Mouse (Mus musculus) liver, embryonic 13.5 days (tissue): Measurements from ENCODE around the gene Fam219b. TPM values are rescaled to one million over a fixed set of nuclear protein-coding genes. Genes with fewer than 3 reads are reported as not detected.

Source experiments
- ATAC-seq: fragments of 200-750 bp; cut with Nextera tagmentation; 2 replicates; pipeline ENCODE4 v1.8.0; 2017; ENCODE audit warnings: low read depth, mild to moderate bottlenecking, moderate number of reproducible peaks, moderate library complexity
- DNase-seq: peaks from one replicate; pipeline ENCODE4 v3.0.0; 2022
- H3K27ac ChIP-seq: fragments of 300-500 bp; sonication (generic); 2 replicates; pipeline ENCODE4 v1.5.1; 2015; ENCODE audit warnings: moderate library complexity, mild to moderate bottlenecking, inconsistent platforms
- H3K27me3 ChIP-seq: fragments of 300-500 bp; sonication (generic); 2 replicates; pipeline ENCODE4 v1.6.1; 2015; ENCODE audit warnings: mild to moderate bottlenecking, inconsistent platforms
- H3K36me3 ChIP-seq: fragments of 300-500 bp; sonication (generic); 2 replicates; pipeline ENCODE4 v1.6.1; 2015; ENCODE audit warnings: mild to moderate bottlenecking, inconsistent platforms
- H3K4me1 ChIP-seq: fragments of 300-500 bp; sonication (generic); replicated peaks from 2 replicates; pipeline ENCODE4 v1.6.1; 2015; ENCODE audit warnings: inconsistent platforms
- H3K4me2 ChIP-seq: fragments of 300-500 bp; sonication (generic); 2 replicates; pipeline ENCODE4 v1.6.1; 2015; ENCODE audit warnings: inconsistent platforms, mild to moderate bottlenecking, moderate library complexity
- H3K4me3 ChIP-seq: fragments of 300-500 bp; sonication (generic); replicated peaks from 2 replicates; pipeline ENCODE4 v1.5.1; 2015; ENCODE audit warnings: mild to moderate bottlenecking, inconsistent platforms
- H3K9ac ChIP-seq: fragments of 300-500 bp; sonication (generic); 2 replicates; pipeline ENCODE4 v1.6.1; 2015; ENCODE audit warnings: mild to moderate bottlenecking, inconsistent platforms
- H3K9me3 ChIP-seq: fragments of 300-500 bp; sonication (generic); replicated peaks from 2 replicates; pipeline ENCODE4 v1.6.1; 2016; ENCODE audit warnings: inconsistent platforms
- WGBS: fragments of 180-500 bp; shearing (Covaris S2); methylation state at CpG from one replicate; pipeline ENCODE4 v1.1.7; 2015; ENCODE audit not compliant: insufficient replicate concordance; 5-methylcytosine and 5-hydroxymethylcytosine counted together
- polyA plus RNA-seq: library from polyadenylated mRNA; unstranded; fragments of >200 nt; fragmentation: Nextera tagmentation; extraction: Ambion mirVana; gene quantifications from 2 replicates; pipeline ENCODE4 v1.2.1, GENCODE M21; 2015

Gene Fam219b
- 7.6 and 8.2 TPM in 2 replicates for polyA plus RNA-seq

DNA sequence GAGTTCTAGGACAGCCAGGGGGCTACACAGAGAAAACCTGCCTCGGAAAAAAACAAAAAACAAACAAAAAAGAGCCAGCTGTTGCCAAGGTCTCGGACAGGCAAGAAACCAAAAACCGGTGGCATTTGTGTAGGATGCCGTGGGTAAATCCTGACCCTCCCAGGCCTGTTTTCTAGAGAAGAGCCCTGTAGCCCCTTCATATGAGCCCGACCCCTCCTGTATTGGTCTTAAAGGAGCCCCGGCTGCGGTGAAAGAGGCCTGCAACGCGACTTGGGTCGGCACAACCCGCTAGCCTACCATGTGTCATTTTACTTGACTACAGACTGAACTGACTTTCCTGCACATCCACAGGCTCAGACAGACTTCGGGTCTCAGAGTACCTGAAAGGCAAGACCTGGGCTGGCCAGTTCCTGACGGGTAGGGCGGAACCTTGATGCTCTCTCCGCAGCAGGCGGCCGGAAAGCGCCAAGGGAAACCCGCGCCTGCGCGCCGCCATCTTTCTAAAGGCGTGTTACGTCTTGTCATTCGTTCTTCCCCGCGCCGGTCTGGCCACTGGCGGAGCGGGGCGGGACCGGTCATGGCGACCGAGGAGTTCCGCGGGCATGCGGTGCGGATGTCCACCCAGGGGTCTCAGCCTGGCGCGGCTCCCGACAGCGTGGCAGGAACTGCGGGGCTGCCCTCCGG, at the start of gene Fam219b:
Gene Fam219b, plus strand, starts transcription at position 485 of the 684 bp plus-strand sequence.
- ATAC-seq (peak; percentile 89), DNase-seq (peak; percentile 86)
- Histone ChIP-seq H3K9ac (peak within 1 kb of the TSS; percentile 94), H3K9me3 (no peaks in the 10 kb centered on the region), H3K4me1 (peaks cover 40% of the 10 kb centered on the region), H3K36me3 (peaks cover 49% of the 10 kb centered on the region), H3K27ac (peak within 1 kb of the TSS; percentile 85), H3K4me2 (peak within 1 kb of the TSS; percentile 95), H3K4me3 (peak within 1 kb of the TSS; percentile 91), H3K27me3 (no peaks in the 10 kb centered on the region)
- WGBS = 2% methylated on average over 45 of the region's 45 CpGs

- Histone ChIP-seq H3K4me3 (no peak overlapping the region), H3K27me3 (peaks cover 25% of the 10 kb centered on the region), H3K4me1 (no peaks in the 10 kb centered on the region), H3K4me2 (no peak overlapping the region), H3K9me3 (no peaks in the 10 kb centered on the region), H3K9ac (no peak overlapping the region), H3K27ac (no peak overlapping the region), H3K36me3 (no peaks in the 10 kb centered on the region)
- ATAC-seq = no peak
- no peak for DNase-seq
- 56% methylated on average over 7 of the region's 7 CpGs for WGBS
Measured at GRCm38 (mm10) chr9:57487807-57488206, 49.5 kb upstream of the Fam219b start.

DNA sequence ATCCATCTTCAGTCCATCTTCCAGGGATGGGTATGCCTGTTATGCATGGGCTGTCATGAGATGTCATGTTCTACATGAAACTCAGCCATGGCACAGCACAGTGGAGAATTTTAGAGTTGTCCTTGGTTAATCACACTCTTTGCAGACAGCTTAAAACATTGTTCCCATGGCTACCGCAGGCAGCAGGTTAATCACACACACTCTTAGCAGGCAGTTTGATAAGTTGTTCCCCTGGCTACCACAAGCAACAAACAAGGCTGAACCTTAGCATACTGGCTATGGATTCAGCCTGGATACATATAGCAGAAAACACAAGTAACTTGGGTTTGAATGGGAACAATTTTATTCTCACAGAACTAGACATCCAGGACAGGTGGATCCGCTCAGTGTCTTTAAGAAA, 43.8 kb upstream of the Fam219b start:
- ATAC-seq (no peak), DNase-seq (no peak)
- Histone ChIP-seq H3K36me3 (no peaks in the 10 kb centered on the region), H3K27me3 (peaks cover 29% of the 10 kb centered on the region), H3K9ac (no peak overlapping the region), H3K4me2 (no peak overlapping the region), H3K4me3 (no peak overlapping the region), H3K9me3 (no peaks in the 10 kb centered on the region), H3K27ac (no peak overlapping the region), H3K4me1 (no peaks in the 10 kb centered on the region; the same call in 1 of the 2 replicates)
- 79% methylated on average over 2 of the region's 2 CpGs for WGBS

DNA sequence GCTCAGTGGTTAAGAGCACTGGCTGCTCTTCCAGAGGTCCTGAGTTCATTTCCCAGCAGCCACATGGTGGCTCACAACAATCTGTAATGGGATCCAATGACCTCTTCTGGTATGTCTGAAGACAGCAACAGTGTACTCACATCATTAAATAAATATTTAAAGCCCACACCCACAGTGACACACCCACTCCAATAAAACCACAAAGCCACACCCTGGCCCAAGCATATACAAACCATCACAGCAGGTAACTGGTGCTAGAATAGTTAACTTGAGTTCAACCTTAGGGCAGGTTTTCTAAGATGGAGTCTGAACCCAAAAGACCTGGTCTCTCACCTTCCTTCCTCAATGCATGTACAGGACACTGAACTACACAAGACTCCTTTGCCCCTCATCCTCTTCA, 42.4 kb upstream of the Fam219b start:
- Histone ChIP-seq H3K4me1 (no peaks in the 10 kb centered on the region; the same call in 1 of the 2 replicates), H3K9me3 (no peaks in the 10 kb centered on the region), H3K4me3 (no peak overlapping the region), H3K9ac (no peak overlapping the region), H3K4me2 (no peak overlapping the region), H3K27me3 (peaks cover 43% of the 10 kb centered on the region), H3K36me3 (no peaks in the 10 kb centered on the region), H3K27ac (no peak overlapping the region)
- no peak for ATAC-seq
- no peak for DNase-seq

- no peak for ATAC-seq
- WGBS = 55% methylated on average over 5 of the region's 5 CpGs
- DNase-seq = no peak
Measured at GRCm38 (mm10) chr9:57497236-57497635, 40.1 kb upstream of the Fam219b start.

DNA sequence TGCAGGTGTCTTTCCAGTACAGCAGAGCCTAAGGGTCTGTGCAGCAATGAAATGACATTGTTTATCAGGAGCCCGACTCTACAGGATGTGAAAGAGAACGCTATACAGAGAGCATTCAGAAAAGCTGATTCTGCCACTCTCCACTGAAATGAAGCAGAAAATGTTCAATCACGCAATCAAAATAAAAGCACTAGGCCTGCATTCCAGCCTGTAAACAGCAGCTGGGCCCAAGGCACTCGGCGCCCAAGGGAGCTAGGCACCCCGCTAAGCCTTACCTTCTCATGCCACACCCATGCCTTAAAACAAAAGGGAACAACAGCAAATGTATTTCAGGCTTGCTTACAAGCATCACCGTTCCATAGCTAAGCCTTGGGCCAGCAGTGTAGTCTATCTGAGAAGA, 38.8 kb upstream of the Fam219b start:
- DNase-seq = no peak
- ATAC-seq = no peak
- 62% methylated on average over 7 of the region's 7 CpGs for whole genome bisulfite sequencing
- H3K4me1 ChIP-seq = peaks cover 7% of the 10 kb centered on the region
- H3K4me3 ChIP-seq = no peak overlapping the region
- no peak overlapping the region for H3K4me2 ChIP-seq
- no peaks in the 10 kb centered on the region for H3K36me3 ChIP-seq
- H3K9me3 ChIP-seq = no peaks in the 10 kb centered on the region
- H3K27me3 ChIP-seq = peaks cover 76% of the 10 kb centered on the region
- no peak overlapping the region for H3K27ac ChIP-seq
- no peak overlapping the region for H3K9ac ChIP-seq

More at GRCm38 (mm10) chr9:57497236-57497635, 40.1 kb upstream of the Fam219b start:
- H3K27me3 ChIP-seq = peaks cover 63% of the 10 kb centered on the region
- no peak overlapping the region for H3K9ac ChIP-seq
- no peaks in the 10 kb centered on the region for H3K9me3 ChIP-seq
- H3K4me3 ChIP-seq = no peak overlapping the region
- H3K4me1 ChIP-seq = no peaks in the 10 kb centered on the region; the same call in 1 of the 2 replicates
- H3K36me3 ChIP-seq = no peaks in the 10 kb centered on the region
- no peak overlapping the region for H3K4me2 ChIP-seq
- H3K27ac ChIP-seq = no peak overlapping the region

- Histone ChIP-seq H3K36me3 (no peaks in the 10 kb centered on the region), H3K4me1 (peaks cover 36% of the 10 kb centered on the region), H3K27me3 (peaks cover 97% of the 10 kb centered on the region), H3K4me2 (no peak overlapping the region), H3K9me3 (no peaks in the 10 kb centered on the region), H3K4me3 (no peak overlapping the region), H3K27ac (no peak overlapping the region), H3K9ac (no peak overlapping the region)
- ATAC-seq (no peak), DNase-seq (no peak)
- 16% methylated on average over 13 of the region's 13 CpGs for whole genome bisulfite sequencing
Measured at GRCm38 (mm10) chr9:57501452-57501851, 35.9 kb upstream of the Fam219b start.

DNA sequence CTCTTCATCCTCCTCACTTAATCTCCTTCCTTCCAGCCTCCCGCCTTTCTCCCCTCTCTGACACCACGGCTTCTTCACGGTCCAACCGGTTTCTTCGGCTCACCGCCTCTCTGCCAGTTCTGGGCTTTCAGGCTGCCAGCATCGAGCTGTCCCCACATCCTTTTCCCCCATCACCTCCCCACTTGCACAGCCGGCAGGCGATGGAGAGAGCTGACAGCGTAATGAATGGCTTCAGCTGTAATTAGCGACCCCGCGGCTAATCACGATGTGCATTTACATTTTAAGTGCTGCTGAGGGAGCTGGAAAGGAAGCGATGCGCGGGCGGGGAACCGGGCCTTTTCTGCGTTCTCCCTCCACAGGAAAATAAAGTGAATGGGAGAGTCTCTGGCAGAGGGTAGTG, 35.5 kb upstream of the Fam219b start:
- no peak overlapping the region for H3K27ac ChIP-seq
- WGBS = 6% methylated on average over 20 of the region's 20 CpGs
- H3K36me3 ChIP-seq = no peaks in the 10 kb centered on the region
- H3K9ac ChIP-seq = no peak overlapping the region
- peaks cover 40% of the 10 kb centered on the region for H3K4me1 ChIP-seq
- no peak overlapping the region for H3K4me3 ChIP-seq
- ATAC-seq (no peak), DNase-seq (no peak)
- H3K9me3 ChIP-seq = no peaks in the 10 kb centered on the region
- no peak overlapping the region for H3K4me2 ChIP-seq
- peaks cover 99% of the 10 kb centered on the region for H3K27me3 ChIP-seq

- no peak for DNase-seq
- Histone ChIP-seq H3K4me2 (peak overlapping the region; percentile 69), H3K27me3 (peaks cover 94% of the 10 kb centered on the region), H3K36me3 (no peaks in the 10 kb centered on the region), H3K4me1 (peaks cover 45% of the 10 kb centered on the region), H3K27ac (no peak overlapping the region), H3K9ac (no peak overlapping the region), H3K9me3 (no peaks in the 10 kb centered on the region), H3K4me3 (peak overlapping the region; percentile 50)
- ATAC-seq = no peak
- 7% methylated on average over 23 of the region's 23 CpGs for WGBS
Measured at GRCm38 (mm10) chr9:57502911-57503621, 34.3 kb upstream of the Fam219b start.

DNA sequence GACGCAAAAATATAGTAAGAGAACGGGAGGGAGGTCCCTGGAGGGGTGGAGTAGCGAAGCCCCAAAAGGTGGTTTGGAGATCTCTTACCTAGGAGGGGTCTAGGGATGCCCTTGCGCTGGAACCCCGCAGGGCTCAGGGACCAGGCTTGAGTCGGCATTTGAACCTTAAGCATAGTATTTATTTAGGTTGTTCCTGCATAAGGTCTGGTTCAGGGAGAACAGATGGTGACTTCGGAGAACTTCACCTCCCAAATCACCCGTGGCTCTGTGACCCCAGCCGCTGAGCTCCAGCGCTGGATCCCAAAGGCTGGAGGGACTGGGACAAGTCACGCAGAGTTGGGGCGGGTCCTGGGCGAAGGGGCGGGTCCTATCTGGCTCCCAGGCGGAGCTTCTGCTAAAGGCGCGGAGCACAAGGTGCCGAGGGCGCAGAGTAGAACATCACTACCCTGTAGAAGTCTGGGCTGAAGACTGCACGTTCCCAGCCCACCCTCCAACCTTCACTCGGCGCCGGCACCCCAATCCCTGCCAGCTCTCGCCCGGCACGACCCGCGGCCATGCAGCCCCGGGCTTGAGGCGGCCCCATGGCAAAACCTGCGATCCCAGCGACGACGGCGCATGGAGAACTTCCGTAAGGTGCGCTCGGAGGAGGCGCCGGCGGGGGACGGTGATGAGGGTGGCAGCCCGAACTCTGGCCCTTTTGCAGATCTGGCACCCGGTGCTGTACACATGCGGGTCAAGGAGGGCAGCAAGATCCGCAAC, 33.5 kb upstream of the Fam219b start, which contains the start of gene Rpp25:
Gene Rpp25, plus strand, starts transcription at position 405 of the 759 bp plus-strand sequence.
- no peak within 1 kb of the TSS for H3K27ac ChIP-seq
- H3K27me3 ChIP-seq = peaks cover 90% of the 10 kb centered on the region
- H3K9ac ChIP-seq = peak within 1 kb of the TSS; percentile 9; the same call in 1 of the 2 replicates
- H3K4me3 ChIP-seq = peak within 1 kb of the TSS; percentile 50
- no peaks in the 10 kb centered on the region for H3K9me3 ChIP-seq
- DNase-seq (no peak), ATAC-seq (no peak)
- H3K36me3 ChIP-seq = no peaks in the 10 kb centered on the region
- 1% methylated on average over 46 of the region's 46 CpGs for WGBS
- peak within 1 kb of the TSS; percentile 69 for H3K4me2 ChIP-seq
- peaks cover 45% of the 10 kb centered on the region for H3K4me1 ChIP-seq

GRCm38 (mm10) chr9:57504381-57504700, 33.0 kb upstream of the Fam219b start:
- Histone ChIP-seq H3K36me3 (no peaks in the 10 kb centered on the region), H3K27me3 (peaks cover 88% of the 10 kb centered on the region), H3K4me1 (peaks cover 45% of the 10 kb centered on the region), H3K9ac (peak overlapping the region; percentile 9; the same call in 1 of the 2 replicates), H3K27ac (no peak overlapping the region), H3K4me2 (peak overlapping the region; percentile 69), H3K9me3 (no peaks in the 10 kb centered on the region), H3K4me3 (peak overlapping the region; percentile 50)
- DNase-seq (no peak), ATAC-seq (no peak)
- WGBS = 1% methylated on average over 34 of the region's 34 CpGs
